Mouse (Mus musculus): Measurements from ENCODE around the gene Hoxd8. TPM values are rescaled to one million over a fixed set of nuclear protein-coding genes. Genes with fewer than 3 reads are reported as not detected.

Hoxd8 gene
- polyA plus RNA-seq, 1 experiment from 2014 or later, result 12.4 TPM

GRCm38 (mm10) chr2:74741979-74742277 lies 37.5 kb downstream of the Hoxd8 start:
- no peak overlapping the region for H3K4me2 ChIP-seq
- no peak for ATAC-seq (ENCODE audit: low FRiP score)
- H3K36me3 ChIP-seq, result 0 out of 2 replicates have a peak, but pooled peaks cover 5% of the 10 kb centered on the region
- H3K4me3 ChIP-seq (replicated peaks), result no peak overlapping the region
- H3K9ac ChIP-seq (replicated peaks), result no peak overlapping the region
- H3K27ac ChIP-seq (replicated peaks), result peak overlapping the region; percentile 66
- no peaks in the 10 kb centered on the region for H3K27me3 ChIP-seq (replicated peaks)
- no peaks in the 10 kb centered on the region for H3K9me3 ChIP-seq (replicated peaks)
- peaks cover 69% of the 10 kb centered on the region for H3K4me1 ChIP-seq

GRCm38 (mm10) chr2:74745540-74746297 lies 41.3 kb downstream of the Hoxd8 start:
- Histone ChIP-seq H3K27me3 (replicated peaks) (no peaks in the 10 kb centered on the region), H3K9me3 (replicated peaks) (no peaks in the 10 kb centered on the region), H3K36me3 (0 out of 2 replicates have a peak, but pooled peaks cover 6% of the 10 kb centered on the region), H3K4me2 (peak overlapping the region; percentile 62), H3K4me1 (peaks cover 67% of the 10 kb centered on the region), H3K9ac (replicated peaks) (peak overlapping the region; percentile 36), H3K4me3 (replicated peaks) (peak overlapping the region; percentile 24; the same call in 1 of the 2 replicates), H3K27ac (replicated peaks) (peak overlapping the region; percentile 78)
- ATAC-seq (ENCODE audit: low FRiP score), result no peak
- WGBS, result 8% methylated on average over 6 of the region's 6 CpGs

- Histone ChIP-seq H3K27me3 (replicated peaks) (no peaks in the 10 kb centered on the region), H3K9me3 (replicated peaks) (no peaks in the 10 kb centered on the region), H3K4me2 (peak overlapping the region; percentile 62), H3K36me3 (0 out of 2 replicates have a peak, but pooled peaks cover 6% of the 10 kb centered on the region), H3K4me3 (replicated peaks) (peak overlapping the region; percentile 24), H3K9ac (replicated peaks) (peak overlapping the region; percentile 36), H3K27ac (replicated peaks) (peak overlapping the region; percentile 78), H3K4me1 (peaks cover 63% of the 10 kb centered on the region)
- 3% methylated on average over 58 of the region's 58 CpGs for WGBS
- ATAC-seq (ENCODE audit: low FRiP score), result no peak
These were observed 42.0 kb downstream of the Hoxd8 start for GRCm38 (mm10) chr2:74746298-74746921.

GRCm38 (mm10) chr2:74747006-74747405 lies 42.6 kb downstream of the Hoxd8 start:
- 7% methylated on average over 24 of the region's 24 CpGs for WGBS
- H3K36me3 ChIP-seq, result 0 out of 2 replicates have a peak, but pooled peaks cover 6% of the 10 kb centered on the region
- peak overlapping the region; percentile 24 for H3K4me3 ChIP-seq (replicated peaks)
- no peaks in the 10 kb centered on the region for H3K27me3 ChIP-seq (replicated peaks)
- H3K4me1 ChIP-seq, result peaks cover 58% of the 10 kb centered on the region
- peak overlapping the region; percentile 78 for H3K27ac ChIP-seq (replicated peaks)
- no peak for ATAC-seq (ENCODE audit: low FRiP score)
- peak overlapping the region; percentile 62 for H3K4me2 ChIP-seq
- no peaks in the 10 kb centered on the region for H3K9me3 ChIP-seq (replicated peaks)
- peak overlapping the region; percentile 36 for H3K9ac ChIP-seq (replicated peaks)

- no peak for ATAC-seq (ENCODE audit: low FRiP score)
- Histone ChIP-seq H3K9me3 (replicated peaks) (no peaks in the 10 kb centered on the region), H3K27ac (replicated peaks) (peak overlapping the region; percentile 78), H3K4me1 (peaks cover 63% of the 10 kb centered on the region), H3K36me3 (0 out of 2 replicates have a peak, but pooled peaks cover 6% of the 10 kb centered on the region), H3K4me2 (peak overlapping the region; percentile 62), H3K27me3 (replicated peaks) (no peaks in the 10 kb centered on the region), H3K9ac (replicated peaks) (0 out of 2 replicates have a peak overlapping the region, but pooled peaks have one; percentile 15), H3K4me3 (replicated peaks) (0 out of 2 replicates have a peak overlapping the region, but pooled peaks have one; percentile 7)
- 13% methylated on average over 11 of the region's 11 CpGs for WGBS
These were observed 43.3 kb downstream of the Hoxd8 start for GRCm38 (mm10) chr2:74747661-74748141.

- Histone ChIP-seq H3K4me1 (peaks cover 72% of the 10 kb centered on the region), H3K27me3 (replicated peaks) (no peaks in the 10 kb centered on the region), H3K9ac (replicated peaks) (no peak overlapping the region), H3K4me3 (replicated peaks) (no peak overlapping the region), H3K4me2 (peak overlapping the region; percentile 62; the same call in 1 of the 2 replicates), H3K36me3 (0 out of 2 replicates have a peak, but pooled peaks cover 6% of the 10 kb centered on the region), H3K9me3 (replicated peaks) (no peaks in the 10 kb centered on the region), H3K27ac (replicated peaks) (peak overlapping the region; percentile 78)
- WGBS, result 14% methylated on average over 9 of the region's 9 CpGs
- ATAC-seq (ENCODE audit: low FRiP score), result no peak
These were observed 44.1 kb downstream of the Hoxd8 start for GRCm38 (mm10) chr2:74748436-74748995.

GRCm38 (mm10) chr2:74749337-74750121 lies 45.1 kb downstream of the Hoxd8 start:
- peak overlapping the region; percentile 31 for H3K4me3 ChIP-seq (replicated peaks)
- no peaks in the 10 kb centered on the region for H3K27me3 ChIP-seq (replicated peaks)
- H3K36me3 ChIP-seq, result 0 out of 2 replicates have a peak, but pooled peaks cover 6% of the 10 kb centered on the region
- peak overlapping the region; percentile 36 for H3K9ac ChIP-seq (replicated peaks)
- H3K9me3 ChIP-seq (replicated peaks), result no peaks in the 10 kb centered on the region
- H3K27ac ChIP-seq (replicated peaks), result peak overlapping the region; percentile 78
- peaks cover 72% of the 10 kb centered on the region for H3K4me1 ChIP-seq
- under 1% methylated on average over 47 of the region's 47 CpGs for WGBS
- peak overlapping the region; percentile 62 for H3K4me2 ChIP-seq
- peak; percentile 83 for ATAC-seq (ENCODE audit: low FRiP score)

GRCm38 (mm10) chr2:74750731-74751250 lies 46.4 kb downstream of the Hoxd8 start:
- peak overlapping the region; percentile 62 for H3K4me2 ChIP-seq
- no peak overlapping the region for H3K4me3 ChIP-seq (replicated peaks)
- no peak overlapping the region for H3K9ac ChIP-seq (replicated peaks)
- peaks cover 63% of the 10 kb centered on the region for H3K4me1 ChIP-seq
- 0 out of 2 replicates have a peak, but pooled peaks cover 6% of the 10 kb centered on the region for H3K36me3 ChIP-seq
- no peaks in the 10 kb centered on the region for H3K27me3 ChIP-seq (replicated peaks)
- H3K9me3 ChIP-seq (replicated peaks), result no peaks in the 10 kb centered on the region
- ATAC-seq (ENCODE audit: low FRiP score), result no peak
- WGBS, result 52% methylated on average over 5 of the region's 5 CpGs
- peak overlapping the region; percentile 78 for H3K27ac ChIP-seq (replicated peaks)

- 95% methylated on average over 1 of the region's 1 CpGs for WGBS
- no peaks in the 10 kb centered on the region for H3K9me3 ChIP-seq (replicated peaks)
- H3K4me2 ChIP-seq, result no peak overlapping the region
- H3K36me3 ChIP-seq, result 0 out of 2 replicates have a peak, but pooled peaks cover 1% of the 10 kb centered on the region
- ATAC-seq (ENCODE audit: low FRiP score), result no peak
- no peak overlapping the region for H3K4me3 ChIP-seq (replicated peaks)
- H3K9ac ChIP-seq (replicated peaks), result no peak overlapping the region
- H3K27ac ChIP-seq (replicated peaks), result no peak overlapping the region
- peaks cover 52% of the 10 kb centered on the region for H3K4me1 ChIP-seq
- H3K27me3 ChIP-seq (replicated peaks), result no peaks in the 10 kb centered on the region
These were observed 47.4 kb downstream of the Hoxd8 start for GRCm38 (mm10) chr2:74751861-74752260.

- H3K9me3 ChIP-seq (replicated peaks), result no peaks in the 10 kb centered on the region
- peak overlapping the region; percentile 70 for H3K4me2 ChIP-seq
- WGBS, result 3% methylated on average over 45 of the region's 45 CpGs
- ATAC-seq (ENCODE audit: low FRiP score), result 0 out of 2 replicates have a peak, but pooled peaks have one; percentile 12
- no peak overlapping the region; the same call in 1 of the 2 replicates for H3K27ac ChIP-seq (replicated peaks)
- peaks cover 45% of the 10 kb centered on the region for H3K4me1 ChIP-seq
- no peaks in the 10 kb centered on the region for H3K36me3 ChIP-seq
- H3K27me3 ChIP-seq (replicated peaks), result no peaks in the 10 kb centered on the region
- peak overlapping the region; percentile 34 for H3K4me3 ChIP-seq (replicated peaks)
- peak overlapping the region; percentile 31 for H3K9ac ChIP-seq (replicated peaks)
These were observed 48.2 kb downstream of the Hoxd8 start for GRCm38 (mm10) chr2:74752431-74753174.
